Mouse (Mus musculus): ENCODE data around the gene Abhd16a. TPM values are rescaled to one million over a fixed set of nuclear protein-coding genes. Genes with fewer than 3 reads are reported as not detected.

The Abhd16a gene
- polyA plus RNA-seq, 1 experiment from 2014 or later, result 40.2 TPM

DNA sequence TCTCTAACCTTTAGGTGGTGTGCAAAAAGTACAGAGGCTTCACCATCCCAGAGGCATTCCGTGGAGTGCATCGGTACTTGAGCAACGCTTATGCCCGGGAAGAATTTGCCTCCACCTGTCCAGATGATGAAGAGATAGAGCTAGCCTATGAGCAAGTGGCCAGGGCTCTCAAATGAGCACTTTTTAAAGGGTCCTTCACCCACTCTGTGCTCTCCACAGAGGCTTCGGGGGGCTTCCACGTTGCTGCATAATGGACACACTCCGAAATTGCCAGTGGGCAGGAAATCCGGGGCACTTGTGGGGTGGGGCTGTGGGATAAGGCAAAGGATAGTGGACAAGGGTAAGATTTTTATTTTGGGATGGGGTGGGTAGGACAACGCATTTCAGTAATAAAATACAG is 30.7 kb upstream of the Abhd16a start:
- 0 out of 2 replicates have a peak, but pooled peaks have one; percentile 6 for ATAC-seq (ENCODE audit: low FRiP score)
- 73% methylated on average over 9 of the region's 9 CpGs for WGBS
- 0 out of 2 replicates have a peak overlapping the region, but pooled peaks have one; percentile 91 for H3K4me2 ChIP-seq (replicated peaks; ENCODE audit: low read depth, low read length)
- no peaks in the 10 kb centered on the region; the same call in 1 of the 2 replicates for H3K4me1 ChIP-seq (replicated peaks; ENCODE audit: control insufficient read depth, insufficient read depth, low read length)
- DNase-seq (ENCODE audit: low spot score), result no peak
- peak overlapping the region; percentile 95; the same call in 1 of the 2 replicates for H3K27ac ChIP-seq (ENCODE audit: low read depth, low read length)
- no peak overlapping the region; the same call in 1 of the 2 replicates for H3K9ac ChIP-seq (ENCODE audit: low read depth, low read length)
- H3K27me3 ChIP-seq (ENCODE audit: control insufficient read depth, insufficient read depth, low read length), result no peaks in the 10 kb centered on the region
- H3K4me3 ChIP-seq (ENCODE audit: low read depth, low read length), result peak overlapping the region; percentile 90; the same call in 1 of the 2 replicates
- peaks cover 12% of the 10 kb centered on the region; the same call in 1 of the 2 replicates for H3K36me3 ChIP-seq (ENCODE audit: control insufficient read depth, insufficient read depth, low read length)
- H3K9me3 ChIP-seq (ENCODE audit: control insufficient read depth, low read length), result no peaks in the 10 kb centered on the region

DNA sequence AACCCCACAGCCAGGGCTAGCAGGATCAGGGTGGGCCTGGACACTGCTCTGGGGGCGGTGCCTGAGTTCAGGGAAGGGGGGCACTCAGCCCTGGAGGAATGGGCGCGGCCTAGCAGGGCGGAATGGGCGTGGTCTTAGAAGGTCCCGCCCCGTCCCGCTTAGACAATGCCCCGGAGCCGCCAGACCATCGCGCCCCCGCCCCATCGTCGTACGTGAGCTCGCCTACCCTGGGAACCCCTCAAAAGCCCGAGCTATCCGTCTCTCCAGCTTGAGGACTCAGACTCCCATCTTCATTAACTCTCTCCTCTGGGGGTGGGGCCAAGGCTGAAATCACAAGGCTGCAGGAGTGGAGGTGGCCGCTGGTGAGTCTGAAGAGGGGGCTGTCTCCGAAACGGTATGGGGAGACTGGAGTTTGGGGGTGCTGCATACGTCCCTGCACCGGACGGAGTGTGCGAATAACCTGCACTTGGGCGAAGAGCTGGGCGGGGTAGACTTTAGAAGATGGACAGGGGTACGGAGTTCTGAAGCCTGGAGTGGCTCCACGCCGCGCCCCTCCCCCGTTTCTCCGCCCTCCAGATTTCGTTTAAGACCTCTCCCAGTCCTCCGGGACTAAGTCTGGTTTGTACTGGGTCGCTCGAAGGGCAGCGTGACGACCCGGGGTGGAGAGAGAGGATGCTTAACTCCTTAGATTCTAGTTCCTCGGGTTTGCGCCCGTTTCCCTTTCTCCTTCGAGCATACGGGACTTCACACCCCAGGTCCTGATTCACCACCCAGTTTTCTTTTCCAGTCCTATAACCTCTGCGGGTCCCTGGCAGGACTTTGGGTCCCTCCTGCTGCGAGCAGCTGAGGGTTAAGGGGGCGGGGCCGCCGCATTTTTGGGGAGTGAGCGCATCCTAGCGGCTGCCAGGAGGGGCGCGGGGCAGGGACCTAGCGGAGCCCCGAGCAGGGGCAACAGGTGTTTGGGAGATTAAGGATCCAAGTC is 29.9 kb upstream of the Abhd16a start, which contains the start of gene Ddah2:
Gene Ddah2 (plus strand): TSS at position 125 of the 982 bp plus-strand sequence.
- peaks cover 2% of the 10 kb centered on the region; the same call in 1 of the 2 replicates for H3K27me3 ChIP-seq (ENCODE audit: control insufficient read depth, insufficient read depth, low read length)
- peaks cover 10% of the 10 kb centered on the region; the same call in 1 of the 2 replicates for H3K36me3 ChIP-seq (ENCODE audit: control insufficient read depth, insufficient read depth, low read length)
- peak; percentile 98 for DNase-seq (ENCODE audit: low spot score)
- no peaks in the 10 kb centered on the region; the same call in 1 of the 2 replicates for H3K4me1 ChIP-seq (replicated peaks; ENCODE audit: control insufficient read depth, insufficient read depth, low read length)
- peak within 1 kb of the TSS; percentile 91 for H3K4me2 ChIP-seq (replicated peaks; ENCODE audit: low read depth, low read length)
- H3K4me3 ChIP-seq (ENCODE audit: low read depth, low read length), result peak within 1 kb of the TSS; percentile 90
- WGBS, result under 1% methylated on average over 55 of the region's 57 CpGs
- peak; percentile 93 for ATAC-seq (ENCODE audit: low FRiP score)
- H3K9me3 ChIP-seq (ENCODE audit: control insufficient read depth, low read length), result no peaks in the 10 kb centered on the region
- peak within 1 kb of the TSS; percentile 95 for H3K27ac ChIP-seq (ENCODE audit: low read depth, low read length)
- H3K9ac ChIP-seq (ENCODE audit: low read depth, low read length), result peak within 1 kb of the TSS; percentile 96

DNA sequence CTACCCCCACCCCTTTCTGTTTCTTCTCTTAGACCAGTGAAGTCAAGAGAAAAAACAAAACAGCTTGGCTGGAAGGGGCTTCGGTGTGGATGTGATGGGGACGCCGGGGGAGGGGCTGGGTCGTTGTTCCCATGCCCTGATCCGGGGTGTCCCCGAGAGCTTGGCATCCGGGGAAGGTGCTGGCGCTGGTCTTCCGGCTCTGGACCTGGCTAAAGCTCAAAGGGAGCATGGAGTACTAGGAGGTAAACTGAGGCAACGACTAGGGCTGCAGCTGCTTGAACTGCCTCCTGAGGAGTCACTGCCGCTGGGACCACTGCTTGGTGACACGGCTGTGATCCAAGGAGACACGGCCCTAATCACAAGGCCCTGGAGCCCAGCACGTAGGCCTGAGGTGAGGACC is 29.0 kb upstream of the Abhd16a start:
- Histone ChIP-seq H3K27me3 (ENCODE audit: control insufficient read depth, insufficient read depth, low read length) (peaks cover 2% of the 10 kb centered on the region; the same call in 1 of the 2 replicates), H3K4me1 (replicated peaks; ENCODE audit: control insufficient read depth, insufficient read depth, low read length) (peaks cover under 1% of the 10 kb centered on the region; the same call in 1 of the 2 replicates), H3K36me3 (ENCODE audit: control insufficient read depth, insufficient read depth, low read length) (peaks cover 8% of the 10 kb centered on the region; the same call in 1 of the 2 replicates), H3K9ac (ENCODE audit: low read depth, low read length) (peak overlapping the region; percentile 96), H3K9me3 (ENCODE audit: control insufficient read depth, low read length) (no peaks in the 10 kb centered on the region), H3K27ac (ENCODE audit: low read depth, low read length) (no peak overlapping the region; the same call in 1 of the 2 replicates), H3K4me3 (ENCODE audit: low read depth, low read length) (peak overlapping the region; percentile 90), H3K4me2 (replicated peaks; ENCODE audit: low read depth, low read length) (peak overlapping the region; percentile 91)
- 33% methylated on average over 14 of the region's 14 CpGs for WGBS
- no peak for DNase-seq (ENCODE audit: low spot score)
- ATAC-seq (ENCODE audit: low FRiP score), result no peak

DNA sequence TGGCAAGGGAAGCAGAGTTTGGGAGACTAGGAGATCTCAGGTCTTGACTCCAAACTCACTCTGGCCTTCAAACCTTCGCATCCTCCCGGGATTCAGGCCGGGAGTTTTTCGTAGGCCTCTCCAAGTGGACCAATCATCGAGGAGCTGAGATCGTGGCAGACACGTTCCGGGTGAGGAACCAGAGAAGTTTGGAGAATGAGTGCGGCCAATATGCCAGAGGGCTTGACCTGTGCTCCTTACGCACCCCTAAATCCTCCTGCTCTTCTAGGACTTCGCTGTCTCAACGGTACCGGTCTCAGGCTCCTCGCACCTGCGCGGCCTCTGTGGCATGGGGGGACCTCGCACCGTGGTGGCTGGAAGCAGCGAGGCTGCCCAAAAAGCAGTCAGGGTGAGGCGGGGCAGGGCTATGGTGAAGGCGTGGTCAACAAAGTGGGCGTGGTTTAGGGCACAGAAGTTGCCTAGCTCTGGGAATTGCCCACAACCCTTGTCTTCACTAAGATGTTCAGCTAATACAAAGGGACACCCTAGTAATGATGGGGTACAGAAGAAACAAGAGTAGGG is 28.2 kb upstream of the Abhd16a start:
- H3K27me3 ChIP-seq (ENCODE audit: control insufficient read depth, insufficient read depth, low read length), result peaks cover 6% of the 10 kb centered on the region
- 56% methylated on average over 22 of the region's 22 CpGs for WGBS
- H3K27ac ChIP-seq (ENCODE audit: low read depth, low read length), result no peak overlapping the region
- peak overlapping the region; percentile 90 for H3K4me3 ChIP-seq (ENCODE audit: low read depth, low read length)
- no peak for ATAC-seq (ENCODE audit: low FRiP score)
- DNase-seq (ENCODE audit: low spot score), result peak; percentile 31
- H3K4me2 ChIP-seq (replicated peaks; ENCODE audit: low read depth, low read length), result peak overlapping the region; percentile 91
- H3K4me1 ChIP-seq (replicated peaks; ENCODE audit: control insufficient read depth, insufficient read depth, low read length), result peaks cover 3% of the 10 kb centered on the region; the same call in 1 of the 2 replicates
- H3K9me3 ChIP-seq (ENCODE audit: control insufficient read depth, low read length), result no peaks in the 10 kb centered on the region
- peak overlapping the region; percentile 96; the same call in 1 of the 2 replicates for H3K9ac ChIP-seq (ENCODE audit: low read depth, low read length)
- H3K36me3 ChIP-seq (ENCODE audit: control insufficient read depth, insufficient read depth, low read length), result peaks cover 8% of the 10 kb centered on the region; the same call in 1 of the 2 replicates

DNA sequence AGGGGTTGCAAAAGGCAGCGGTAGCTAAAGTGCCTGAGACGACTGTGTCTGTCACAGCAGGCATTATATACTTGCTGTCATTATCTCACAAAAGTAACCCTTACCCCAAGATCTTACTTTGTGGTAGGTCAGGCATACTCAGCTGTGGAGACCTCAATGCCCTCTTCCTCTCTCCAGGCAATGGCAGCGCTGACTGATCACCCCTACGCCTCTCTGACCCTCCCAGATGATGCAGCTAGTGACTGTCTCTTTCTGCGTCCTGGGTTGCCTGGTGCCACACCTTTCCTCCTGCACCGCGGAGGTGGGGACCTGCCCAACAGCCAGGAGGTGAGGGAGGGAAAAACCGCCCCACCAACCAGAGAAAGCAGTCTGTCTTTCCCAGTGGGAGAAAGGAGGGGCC is 27.8 kb upstream of the Abhd16a start:
- H3K4me2 ChIP-seq (replicated peaks; ENCODE audit: low read depth, low read length), result no peak overlapping the region
- 86% methylated on average over 8 of the region's 8 CpGs for WGBS
- peaks cover 9% of the 10 kb centered on the region for H3K27me3 ChIP-seq (ENCODE audit: control insufficient read depth, insufficient read depth, low read length)
- H3K27ac ChIP-seq (ENCODE audit: low read depth, low read length), result no peak overlapping the region
- no peak overlapping the region for H3K9ac ChIP-seq (ENCODE audit: low read depth, low read length)
- H3K9me3 ChIP-seq (ENCODE audit: control insufficient read depth, low read length), result no peaks in the 10 kb centered on the region
- H3K36me3 ChIP-seq (ENCODE audit: control insufficient read depth, insufficient read depth, low read length), result peaks cover 8% of the 10 kb centered on the region; the same call in 1 of the 2 replicates
- H3K4me3 ChIP-seq (ENCODE audit: low read depth, low read length), result no peak overlapping the region
- DNase-seq (ENCODE audit: low spot score), result no peak
- no peak for ATAC-seq (ENCODE audit: low FRiP score)
- peaks cover 3% of the 10 kb centered on the region; the same call in 1 of the 2 replicates for H3K4me1 ChIP-seq (replicated peaks; ENCODE audit: control insufficient read depth, insufficient read depth, low read length)

DNA sequence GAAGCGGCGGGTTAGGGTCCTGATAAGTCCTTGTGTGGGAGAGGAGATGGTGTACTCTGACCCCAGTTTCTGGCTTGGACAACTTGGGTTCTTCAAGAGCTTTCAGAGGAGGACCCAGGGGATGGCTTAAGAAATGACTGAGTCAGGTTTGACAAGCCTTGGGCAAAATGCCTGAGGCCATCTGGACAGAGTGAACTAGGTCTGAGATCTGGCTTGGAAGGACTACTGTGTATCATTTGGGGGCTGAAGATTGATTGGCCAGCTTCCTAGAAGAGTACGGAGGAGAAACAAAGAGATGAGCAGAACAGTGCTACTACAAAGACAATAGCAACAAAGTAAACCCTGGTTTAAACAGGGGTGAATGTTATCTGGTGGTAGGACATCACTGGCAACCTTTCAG is 25.6 kb upstream of the Abhd16a start:
- no peak overlapping the region for H3K4me2 ChIP-seq (replicated peaks; ENCODE audit: low read depth, low read length)
- H3K4me3 ChIP-seq (ENCODE audit: low read depth, low read length), result no peak overlapping the region
- no peak overlapping the region for H3K9ac ChIP-seq (ENCODE audit: low read depth, low read length)
- peaks cover 3% of the 10 kb centered on the region; the same call in 1 of the 2 replicates for H3K4me1 ChIP-seq (replicated peaks; ENCODE audit: control insufficient read depth, insufficient read depth, low read length)
- no peak overlapping the region for H3K27ac ChIP-seq (ENCODE audit: low read depth, low read length)
- WGBS, result 91% methylated on average over 3 of the region's 3 CpGs
- peaks cover 8% of the 10 kb centered on the region; the same call in 1 of the 2 replicates for H3K36me3 ChIP-seq (ENCODE audit: control insufficient read depth, insufficient read depth, low read length)
- peaks cover 13% of the 10 kb centered on the region for H3K27me3 ChIP-seq (ENCODE audit: control insufficient read depth, insufficient read depth, low read length)
- no peak for DNase-seq (ENCODE audit: low spot score)
- no peaks in the 10 kb centered on the region for H3K9me3 ChIP-seq (ENCODE audit: control insufficient read depth, low read length)
- no peak for ATAC-seq (ENCODE audit: low FRiP score)

DNA sequence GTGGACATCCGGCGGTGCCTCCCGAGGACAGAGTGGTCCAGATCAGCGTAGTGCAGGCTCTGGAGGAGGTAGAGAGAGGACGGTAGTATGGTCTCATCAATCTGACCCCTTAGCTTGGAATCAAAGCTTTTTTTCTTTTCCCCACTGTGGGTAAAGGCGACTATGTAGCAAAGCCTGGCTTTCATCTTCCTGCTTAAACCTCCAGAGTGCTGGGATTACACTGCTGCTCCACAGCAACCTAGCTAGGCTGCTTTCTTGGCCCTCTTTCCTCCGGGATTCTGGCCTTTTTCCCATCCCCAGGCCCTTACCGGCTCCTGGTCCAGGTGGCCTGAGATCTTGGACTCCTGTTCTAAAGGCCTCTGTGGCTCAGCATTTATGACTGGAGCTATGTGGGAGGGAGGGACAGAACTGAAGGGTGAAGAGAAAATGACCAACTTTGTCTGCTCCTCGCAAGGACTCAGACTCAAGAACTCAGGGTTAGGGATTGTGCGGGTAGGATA is 24.6 kb upstream of the Abhd16a start:
- no peak for ATAC-seq (ENCODE audit: low FRiP score)
- Histone ChIP-seq H3K4me1 (replicated peaks; ENCODE audit: control insufficient read depth, insufficient read depth, low read length) (peaks cover 3% of the 10 kb centered on the region; the same call in 1 of the 2 replicates), H3K36me3 (ENCODE audit: control insufficient read depth, insufficient read depth, low read length) (peaks cover 8% of the 10 kb centered on the region; the same call in 1 of the 2 replicates), H3K4me3 (ENCODE audit: low read depth, low read length) (no peak overlapping the region), H3K27me3 (ENCODE audit: control insufficient read depth, insufficient read depth, low read length) (peaks cover 13% of the 10 kb centered on the region), H3K9ac (ENCODE audit: low read depth, low read length) (no peak overlapping the region; the same call in 1 of the 2 replicates), H3K9me3 (ENCODE audit: control insufficient read depth, low read length) (no peaks in the 10 kb centered on the region), H3K4me2 (replicated peaks; ENCODE audit: low read depth, low read length) (peak overlapping the region; percentile 54), H3K27ac (ENCODE audit: low read depth, low read length) (no peak overlapping the region)
- whole genome bisulfite sequencing, result 36% methylated on average over 10 of the region's 10 CpGs
- peak; percentile 25 for DNase-seq (ENCODE audit: low spot score)

Data from hindbrain, embryonic 11.5 days (tissue).